In the genomic region with DNA sequence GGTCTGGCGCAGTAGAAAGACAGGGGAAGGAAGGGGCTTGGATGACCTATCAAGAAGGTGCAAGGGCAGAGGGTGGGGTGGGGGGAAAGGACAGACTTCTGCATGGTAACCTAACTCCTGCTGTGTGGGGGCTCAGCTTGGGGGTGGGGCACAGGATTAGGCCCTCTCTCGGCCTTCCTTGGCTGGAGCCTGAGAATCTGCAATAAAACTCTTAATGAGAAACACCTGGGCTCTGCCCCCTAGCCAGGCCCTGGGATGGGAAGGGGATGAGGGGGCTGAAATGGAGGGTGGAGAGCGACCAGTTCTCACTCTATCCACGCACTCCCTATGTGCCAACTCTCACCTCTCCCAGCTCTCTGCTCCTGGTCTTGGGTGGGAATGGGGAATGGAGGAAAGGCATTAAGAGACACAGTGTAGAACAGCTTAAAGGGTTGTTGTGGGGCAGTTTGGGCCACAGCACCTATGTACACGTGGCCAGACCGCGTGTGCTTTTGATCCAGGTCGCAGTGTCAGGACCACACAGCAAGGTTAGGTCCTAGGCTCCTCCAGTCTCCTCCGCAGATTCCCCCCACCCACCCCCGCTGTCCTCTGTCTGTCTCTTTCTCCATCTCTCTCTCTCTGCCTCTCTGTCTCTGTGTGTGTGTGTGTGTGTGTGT, we compare ENCODE assay signal across 20 mouse cellular contexts. TPM values are rescaled to one million over a fixed set of nuclear protein-coding genes. Genes with fewer than 3 reads are reported as not detected.
DNase-seq lines count a peak whose midpoint lies in the region; ATAC-seq lines count a peak whose summit lies in the region.
"Had no signal": no experiment of that assay in that cellular context is flagged by ENCODE, and none has a peak within 500 bp of the region (broad histone marks: within the 10 kb centered on the region; RNA-seq: fewer than 3 reads in every experiment).

No protein-coding gene starts in this region.

- ATAC-seq in hindbrain, embryonic 12.5 days (ENCODE audit: low FRiP score), result no peak
- no peak for ATAC-seq in neural tube, embryonic 15.5 days (ENCODE audit: low FRiP score)
- ATAC-seq in frontal cortex, adult (ENCODE audit: low TSS enrichment), result no peak
- ATAC-seq: forebrain, embryonic 15.5 days; intestine, embryonic 16.5 days had no signal

- DNase-seq in hindbrain, embryonic 10.5 days (ENCODE audit: low spot score), result peak; percentile 24
- peak; percentile 50 for DNase-seq in neural tube, embryonic 10.5 days (ENCODE audit: extremely low spot score, low spot score)
- DNase-seq in limb, embryonic 10.5 days (ENCODE audit: low spot score), result peak; percentile 79
- no peak for DNase-seq in layer of hippocampus, postnatal 14 days (ENCODE audit: low spot score in 2 of 2)
- no peak for DNase-seq in thymus, postnatal 10 days (ENCODE audit: low spot score in 2 of 2)
- DNase-seq: adrenal gland, adult 8-10 months; cerebellum, postnatal 25 days; gastrocnemius, adult 2 months; heart, postnatal 4 days; layer of hippocampus, postnatal 36 days; lung, postnatal 14 days; retina, postnatal 1 day; thymus, postnatal 36 days had no signal

- H3K27me3 ChIP-seq in hindbrain, embryonic 10.5 days (ENCODE audit: insufficient read depth, poor library complexity, severe bottlenecking), result no peaks in the 10 kb centered on the region
- no peaks in the 10 kb centered on the region for H3K27me3 ChIP-seq in hindbrain, embryonic 12.5 days
- no peaks in the 10 kb centered on the region for H3K27me3 ChIP-seq in neural tube, embryonic 15.5 days (replicated peaks)
- H3K27me3 ChIP-seq in limb, embryonic 10.5 days (ENCODE audit: low read depth, poor library complexity, severe bottlenecking), result no peaks in the 10 kb centered on the region
- H3K27me3 ChIP-seq: forebrain, embryonic 15.5 days; heart, embryonic 12.5 days; liver, embryonic 15.5 days had no signal

- H3K4me3 ChIP-seq in hindbrain, embryonic 10.5 days, result no peak overlapping the region
- no peak overlapping the region for H3K4me3 ChIP-seq in hindbrain, embryonic 12.5 days
- H3K4me3 ChIP-seq in neural tube, embryonic 15.5 days (replicated peaks), result no peak overlapping the region
- peak overlapping the region; percentile 19 for H3K4me3 ChIP-seq in limb, embryonic 10.5 days
- H3K4me3 ChIP-seq: forebrain, embryonic 15.5 days; gastrocnemius, adult 2 months; heart, embryonic 12.5 days; liver, embryonic 15.5 days had no signal

- H3K9ac ChIP-seq in hindbrain, embryonic 12.5 days, result no peak overlapping the region
- H3K9ac ChIP-seq in neural tube, embryonic 15.5 days (replicated peaks), result no peak overlapping the region
- H3K9ac ChIP-seq: forebrain, embryonic 15.5 days; heart, embryonic 12.5 days; liver, embryonic 15.5 days had no signal

- H3K36me3 ChIP-seq in hindbrain, embryonic 10.5 days, result no peaks in the 10 kb centered on the region
- no peaks in the 10 kb centered on the region for H3K36me3 ChIP-seq in hindbrain, embryonic 12.5 days
- no peaks in the 10 kb centered on the region for H3K36me3 ChIP-seq in neural tube, embryonic 15.5 days
- H3K36me3 ChIP-seq in limb, embryonic 10.5 days, result no peaks in the 10 kb centered on the region
- H3K36me3 ChIP-seq: forebrain, embryonic 15.5 days; heart, embryonic 12.5 days; liver, embryonic 15.5 days had no signal

- H3K9me3 ChIP-seq in hindbrain, embryonic 10.5 days, result no peaks in the 10 kb centered on the region
- H3K9me3 ChIP-seq in hindbrain, embryonic 12.5 days (replicated peaks), result no peaks in the 10 kb centered on the region
- no peaks in the 10 kb centered on the region for H3K9me3 ChIP-seq in neural tube, embryonic 15.5 days (replicated peaks)
- H3K9me3 ChIP-seq in limb, embryonic 10.5 days (replicated peaks), result no peaks in the 10 kb centered on the region
- H3K9me3 ChIP-seq: forebrain, embryonic 15.5 days; liver, embryonic 15.5 days had no signal

- peak overlapping the region; percentile 29; the same call in 1 of the 2 replicates for H3K27ac ChIP-seq in hindbrain, embryonic 10.5 days
- no peak overlapping the region for H3K27ac ChIP-seq in hindbrain, embryonic 12.5 days
- H3K27ac ChIP-seq in neural tube, embryonic 15.5 days (replicated peaks), result no peak overlapping the region
- peak overlapping the region; percentile 87 for H3K27ac ChIP-seq in limb, embryonic 10.5 days
- H3K27ac ChIP-seq: forebrain, embryonic 15.5 days; gastrocnemius, adult 2 months; liver, embryonic 15.5 days had no signal

- WGBS in hindbrain, embryonic 10.5 days, result 57% methylated on average over 10 of the region's 10 CpGs
- WGBS in hindbrain, embryonic 12.5 days, result 54% methylated on average over 10 of the region's 10 CpGs
- WGBS in neural tube, embryonic 15.5 days, result 72% methylated on average over 10 of the region's 10 CpGs
- 9% methylated on average over 10 of the region's 10 CpGs for WGBS in limb, embryonic 10.5 days

- no peak overlapping the region for H3K4me2 ChIP-seq in hindbrain, embryonic 12.5 days (replicated peaks)
- H3K4me2 ChIP-seq in neural tube, embryonic 15.5 days, result no peak overlapping the region
- H3K4me2 ChIP-seq: forebrain, embryonic 15.5 days; heart, embryonic 12.5 days; liver, embryonic 15.5 days had no signal

- peaks cover 15% of the 10 kb centered on the region for H3K4me1 ChIP-seq in hindbrain, embryonic 10.5 days (replicated peaks)
- peaks cover 10% of the 10 kb centered on the region; the same call in 1 of the 2 replicates for H3K4me1 ChIP-seq in hindbrain, embryonic 12.5 days
- peaks cover 5% of the 10 kb centered on the region; the same call in 1 of the 2 replicates for H3K4me1 ChIP-seq in neural tube, embryonic 15.5 days
- peaks cover 81% of the 10 kb centered on the region for H3K4me1 ChIP-seq in limb, embryonic 10.5 days
- H3K4me1 ChIP-seq: forebrain, embryonic 15.5 days had no signal

RNA-seq across cellular contexts. Expression of a gene that starts 32.4 kb away (rescaled TPM):
- 92.2 and 117 TPM in 2 replicates for polyA plus RNA-seq in hindbrain, embryonic 10.5 days (2016; fragmentation: Nextera tagmentation; extraction: Ambion mirVana)
- polyA plus RNA-seq in hindbrain, embryonic 12.5 days (2016; fragmentation: Nextera tagmentation; extraction: Ambion mirVana), result 70.1 and 81.0 TPM in 2 replicates
- polyA plus RNA-seq in neural tube, embryonic 15.5 days (2015; fragmentation: Nextera tagmentation; extraction: Ambion mirVana), result 15.0 and 26.1 TPM in 2 replicates
- polyA plus RNA-seq in limb, embryonic 10.5 days (2016; fragmentation: Nextera tagmentation; extraction: Ambion mirVana), result 245 and 261 TPM in 2 replicates
- total RNA-seq in layer of hippocampus, postnatal 14 days (2021), result 1 to 10 TPM; 1.6 to 3.2 TPM

Comparison
In these comparisons a context has a peak if more than half of its experiments do, and no peak if none do; other contexts are left out.
1. H3K27ac ChIP-seq: peak in hindbrain, embryonic 10.5 days (single experiment) and limb, embryonic 10.5 days (single experiment); none in hindbrain, embryonic 12.5 days (single experiment) and neural tube, embryonic 15.5 days (single experiment).
2. DNase-seq: peak in hindbrain, embryonic 10.5 days (single experiment), neural tube, embryonic 10.5 days (single experiment) and limb, embryonic 10.5 days (single experiment); none in layer of hippocampus, postnatal 14 days (0 of 2) and thymus, postnatal 10 days (0 of 2).